10 mouse cellular contexts compared by ENCODE assay signal in genomic region chr7:83443596-83444278, GRCm38 (mm10).
DNase-seq lines count a peak whose midpoint lies in the region; ATAC-seq and TF ChIP-seq lines count a peak whose summit lies in the region.
"Had no signal": no experiment of that assay in that cellular context is flagged by ENCODE, and none has a peak within 500 bp of the region (broad histone marks: within the 10 kb centered on the region; RNA-seq: fewer than 3 reads in every experiment).

No protein-coding gene starts in this region.

- DNase-seq in kidney, adult 9 months = peak; percentile 5
- no peak for DNase-seq in kidney, adult 2 months
- DNase-seq in embryo, embryonic 11.5 days (ENCODE audit: low read depth, low spot score) = peak; percentile 53
- DNase-seq in hindbrain, embryonic 11.5 days (ENCODE audit: low spot score) = peak; percentile 51
- DNase-seq in midbrain, embryonic 14.5 days = peak; percentile 31
- DNase-seq in right cerebral cortex, adult 2 months (ENCODE audit: low spot score in 2 of 2) = no peak
- no peak for DNase-seq in gastrocnemius, postnatal 36 days
- no peak for DNase-seq in thymus, adult 18-20 months
- DNase-seq: thymus, postnatal 4 days had no signal

- no peaks in the 10 kb centered on the region for H3K36me3 ChIP-seq in kidney, adult 2 months (ENCODE audit: control insufficient read depth, insufficient read depth, low read length)
- no peaks in the 10 kb centered on the region for H3K36me3 ChIP-seq in hindbrain, embryonic 11.5 days (ENCODE audit: control insufficient read depth, insufficient read depth, low read length)
- no peaks in the 10 kb centered on the region for H3K36me3 ChIP-seq in midbrain, embryonic 14.5 days (ENCODE audit: control insufficient read depth, insufficient read depth, low read length)

- H3K4me1 ChIP-seq in kidney, adult 2 months (ENCODE audit: control insufficient read depth, insufficient read depth, low read length) = no peaks in the 10 kb centered on the region
- H3K4me1 ChIP-seq in hindbrain, embryonic 11.5 days (replicated peaks; ENCODE audit: control insufficient read depth, insufficient read depth, low read length) = no peaks in the 10 kb centered on the region
- peaks cover 7% of the 10 kb centered on the region; the same call in 1 of the 2 replicates for H3K4me1 ChIP-seq in midbrain, embryonic 14.5 days (ENCODE audit: control insufficient read depth, insufficient read depth, low read length)

- H3K27me3 ChIP-seq in kidney, adult 2 months (replicated peaks; ENCODE audit: control insufficient read depth, insufficient read depth, low read length) = no peaks in the 10 kb centered on the region
- no peaks in the 10 kb centered on the region for H3K27me3 ChIP-seq in hindbrain, embryonic 11.5 days (ENCODE audit: control insufficient read depth, insufficient read depth, low read length)
- no peaks in the 10 kb centered on the region for H3K27me3 ChIP-seq in midbrain, embryonic 14.5 days (ENCODE audit: control insufficient read depth, insufficient read depth, low read length)

- intact Hi-C loops in gastrocnemius, postnatal 36 days (cut with DNase I) = no loop called here

- WGBS in kidney, adult 2 months = 35% methylated on average over 16 of the region's 16 CpGs
- WGBS in hindbrain, embryonic 11.5 days = 29% methylated on average over 16 of the region's 16 CpGs
- WGBS in midbrain, embryonic 14.5 days = 20% methylated on average over 16 of the region's 16 CpGs

- no peak for TF ChIP-seq CTCF in kidney, adult 2 months (conservative IDR thresholded peaks at IDR 0.05; ENCODE audit: insufficient read depth, insufficient read length, low read depth, low read length)

- H3K9me3 ChIP-seq in hindbrain, embryonic 11.5 days (ENCODE audit: control insufficient read depth, low read length) = no peaks in the 10 kb centered on the region
- H3K9me3 ChIP-seq in midbrain, embryonic 14.5 days (ENCODE audit: control insufficient read depth, low read length) = no peaks in the 10 kb centered on the region

- peak; percentile 27; the same call in 1 of the 2 replicates for ATAC-seq in hindbrain, embryonic 11.5 days (ENCODE audit: low FRiP score)
- no peak for ATAC-seq in midbrain, embryonic 14.5 days (ENCODE audit: low FRiP score, low TSS enrichment)

- no peak overlapping the region for H3K9ac ChIP-seq in hindbrain, embryonic 11.5 days (ENCODE audit: low read depth, low read length)
- H3K9ac ChIP-seq in midbrain, embryonic 14.5 days (replicated peaks; ENCODE audit: low read length) = no peak overlapping the region
- H3K9ac ChIP-seq: liver, embryonic 14.5 days had no signal

- TF ChIP-seq POLR2A in kidney, adult 2 months (IDR thresholded peaks at IDR 0.05; ENCODE audit: low read depth, low read length) = no peak

- H3K4me2 ChIP-seq in hindbrain, embryonic 11.5 days (replicated peaks; ENCODE audit: low read depth, low read length) = no peak overlapping the region
- no peak overlapping the region for H3K4me2 ChIP-seq in midbrain, embryonic 14.5 days (ENCODE audit: low read length)

- no peak overlapping the region for H3K27ac ChIP-seq in kidney, adult 2 months (ENCODE audit: insufficient read depth, low read depth, low read length)
- H3K27ac ChIP-seq in hindbrain, embryonic 11.5 days (ENCODE audit: low read depth, low read length) = peak overlapping the region; percentile 45
- H3K27ac ChIP-seq in midbrain, embryonic 14.5 days (replicated peaks; ENCODE audit: low read depth, low read length) = no peak overlapping the region
- H3K27ac ChIP-seq: liver, embryonic 14.5 days had no signal

- H3K4me3 ChIP-seq in kidney, adult 2 months (ENCODE audit: insufficient read depth, low read depth, low read length) = no peak overlapping the region
- H3K4me3 ChIP-seq in hindbrain, embryonic 11.5 days (ENCODE audit: low read depth, low read length) = no peak overlapping the region
- no peak overlapping the region for H3K4me3 ChIP-seq in midbrain, embryonic 14.5 days (replicated peaks; ENCODE audit: low read depth, low read length)

Comparison
In these comparisons a context has a peak if more than half of its experiments do, and no peak if none do; other contexts are left out.
1. DNase-seq: peak in kidney, adult 9 months (single experiment), embryo, embryonic 11.5 days (single experiment), hindbrain, embryonic 11.5 days (single experiment) and midbrain, embryonic 14.5 days (single experiment); none in kidney, adult 2 months (single experiment), right cerebral cortex, adult 2 months (0 of 2), gastrocnemius, postnatal 36 days (0 of 2) and thymus, adult 18-20 months (0 of 2).